Mouse (Mus musculus): ENCODE data around the gene Ier3.

- TF ChIP-seq HCFC1 (IDR thresholded peaks at IDR 0.05; ENCODE audit: borderline replicate concordance, insufficient read depth, low read length), result no peak
- TF ChIP-seq ZC3H11A (IDR thresholded peaks at IDR 0.05; ENCODE audit: borderline replicate concordance, low read depth, low read length), result no peak
- no peak for TF ChIP-seq CHD2 (IDR thresholded peaks at IDR 0.05; ENCODE audit: low read depth, low read length)
- TF ChIP-seq ZNF384 (IDR thresholded peaks at IDR 0.05; ENCODE audit: low read depth, low read length), result no peak
- peak; percentile 66; the same call in 1 of the 2 replicates for TF ChIP-seq MAFK (IDR thresholded peaks at IDR 0.05; ENCODE audit: insufficient read depth, low read depth, low read length)
Measured at GRCm38 (mm10) chr17:35838570-35838969, 17.1 kb downstream of the Ier3 start.
